ENCODE assay signal across 11 mouse cellular contexts in the genomic region with DNA sequence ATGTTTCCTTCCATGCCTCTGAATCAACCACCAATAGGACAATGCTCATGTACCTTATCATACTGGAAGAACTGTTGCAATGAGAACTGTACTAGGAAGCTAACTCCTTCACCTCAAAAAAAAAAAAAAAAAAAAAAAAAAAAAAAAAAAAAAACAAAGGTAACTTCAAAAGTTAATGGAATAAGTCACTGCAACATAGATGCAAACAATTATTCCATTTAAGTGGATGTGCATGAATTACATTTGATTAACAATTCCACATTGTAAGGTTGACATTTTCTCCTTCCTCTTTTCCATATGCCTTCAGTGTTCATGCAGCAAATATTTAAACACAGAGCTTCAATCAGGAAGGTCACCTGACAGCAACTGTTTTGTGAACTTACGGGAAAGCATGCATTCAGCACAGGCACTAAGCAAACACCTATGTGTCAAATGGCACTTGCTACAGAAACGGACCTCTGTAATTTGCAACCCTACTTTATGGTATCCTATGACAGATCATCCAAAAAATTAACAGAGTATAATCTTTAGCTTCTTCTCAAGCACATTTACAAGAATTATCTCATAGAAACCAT. TPM values are rescaled to one million over a fixed set of nuclear protein-coding genes. Genes with fewer than 3 reads are reported as not detected.
DNase-seq lines count a peak whose midpoint lies in the region; ATAC-seq and TF ChIP-seq lines count a peak whose summit lies in the region.
"Had no signal": no experiment of that assay in that cellular context is flagged by ENCODE, and none has a peak within 500 bp of the region (broad histone marks: within the 10 kb centered on the region; RNA-seq: fewer than 3 reads in every experiment).

No protein-coding gene starts in this region.

- H3K9ac ChIP-seq in lung, embryonic 14.5 days = no peak overlapping the region
- H3K9ac ChIP-seq in midbrain, embryonic 16.5 days (ENCODE audit: low read depth, low read length) = no peak overlapping the region
- H3K9ac ChIP-seq: forebrain, embryonic 15.5 days had no signal

- 39% methylated on average over 2 of the region's 2 CpGs for WGBS in heart, embryonic 10.5 days
- 31% methylated on average over 2 of the region's 2 CpGs for WGBS in lung, embryonic 14.5 days
- 42% methylated on average over 2 of the region's 2 CpGs for WGBS in midbrain, embryonic 16.5 days

- H3K9me3 ChIP-seq in heart, embryonic 10.5 days = no peaks in the 10 kb centered on the region
- no peaks in the 10 kb centered on the region for H3K9me3 ChIP-seq in lung, embryonic 14.5 days (ENCODE audit: low read depth, low read length)
- H3K9me3 ChIP-seq in midbrain, embryonic 16.5 days (replicated peaks; ENCODE audit: control insufficient read depth, low read length, poor library complexity, severe bottlenecking) = no peaks in the 10 kb centered on the region
- H3K9me3 ChIP-seq: forebrain, embryonic 15.5 days had no signal

- peak overlapping the region; percentile 100; the same call in 1 of the 2 replicates for H3K27ac ChIP-seq in heart, embryonic 10.5 days
- no peak overlapping the region for H3K27ac ChIP-seq in lung, embryonic 14.5 days (ENCODE audit: low read depth)
- no peak overlapping the region for H3K27ac ChIP-seq in cortical plate, adult 2 months (ENCODE audit: insufficient read depth, low read length)
- H3K27ac ChIP-seq in midbrain, embryonic 16.5 days (ENCODE audit: low read length) = no peak overlapping the region
- H3K27ac ChIP-seq: forebrain, embryonic 15.5 days had no signal

- no peak for TF ChIP-seq CTCF in lung, embryonic 14.5 days (IDR thresholded peaks at IDR 0.05; ENCODE audit: low read depth)
- TF ChIP-seq CTCF in cortical plate, adult 2 months (IDR thresholded peaks at IDR 0.05; ENCODE audit: extremely low read depth, insufficient read depth, low read length) = no peak

- H3K4me3 ChIP-seq in heart, embryonic 10.5 days = peak overlapping the region; percentile 97
- H3K4me3 ChIP-seq in lung, embryonic 14.5 days (ENCODE audit: low read depth, low read length) = no peak overlapping the region
- H3K4me3 ChIP-seq in cortical plate, adult 2 months (ENCODE audit: insufficient read depth, low read length) = peak overlapping the region; percentile 27; the same call in 1 of the 2 replicates
- no peak overlapping the region; the same call in 1 of the 2 replicates for H3K4me3 ChIP-seq in midbrain, embryonic 16.5 days (ENCODE audit: low read depth, low read length)
- H3K4me3 ChIP-seq: forebrain, embryonic 15.5 days had no signal

- no peak for TF ChIP-seq POLR2A in cortical plate, adult 2 months (IDR thresholded peaks at IDR 0.05; ENCODE audit: extremely low read depth, insufficient read depth, low read length)

- H3K36me3 ChIP-seq in heart, embryonic 10.5 days = no peaks in the 10 kb centered on the region
- no peaks in the 10 kb centered on the region for H3K36me3 ChIP-seq in lung, embryonic 14.5 days (ENCODE audit: insufficient read depth)
- H3K36me3 ChIP-seq in midbrain, embryonic 16.5 days (ENCODE audit: control insufficient read depth, insufficient read depth, low read length) = no peaks in the 10 kb centered on the region
- H3K36me3 ChIP-seq: forebrain, embryonic 15.5 days had no signal

- no peak for ATAC-seq in lung, embryonic 14.5 days (ENCODE audit: insufficient read depth)
- ATAC-seq in midbrain, embryonic 16.5 days = no peak
- ATAC-seq: forebrain, embryonic 15.5 days had no signal

- H3K27me3 ChIP-seq in heart, embryonic 10.5 days (ENCODE audit: insufficient read depth, poor library complexity, severe bottlenecking) = no peaks in the 10 kb centered on the region
- no peaks in the 10 kb centered on the region for H3K27me3 ChIP-seq in lung, embryonic 14.5 days (ENCODE audit: insufficient read depth, low read length)
- H3K27me3 ChIP-seq in midbrain, embryonic 16.5 days (ENCODE audit: control insufficient read depth, insufficient read depth, low read depth, low read length) = no peaks in the 10 kb centered on the region
- H3K27me3 ChIP-seq: forebrain, embryonic 15.5 days had no signal

- DNase-seq in heart, embryonic 10.5 days (ENCODE audit: low spot score) = no peak
- no peak for DNase-seq in heart, adult 8-10 months (ENCODE audit: low spot score)
- DNase-seq in lung, embryonic 14.5 days = no peak
- DNase-seq in lung, postnatal 4 days = no peak
- no peak for DNase-seq in frontal cortex, postnatal 10 days (ENCODE audit: low spot score in 2 of 2)
- no peak for DNase-seq in layer of hippocampus, adult 11-12 months (ENCODE audit: low spot score)
- DNase-seq: adrenal gland, adult 8-10 months; kidney, postnatal 36 days had no signal

- H3K4me2 ChIP-seq in lung, embryonic 14.5 days = peak overlapping the region; percentile 43
- H3K4me2 ChIP-seq in midbrain, embryonic 16.5 days (ENCODE audit: low read length) = peak overlapping the region; percentile 31; the same call in 1 of the 2 replicates
- H3K4me2 ChIP-seq: forebrain, embryonic 15.5 days had no signal

- peaks cover 33% of the 10 kb centered on the region for H3K4me1 ChIP-seq in heart, embryonic 10.5 days
- peaks cover 9% of the 10 kb centered on the region for H3K4me1 ChIP-seq in lung, embryonic 14.5 days (ENCODE audit: insufficient read depth)
- H3K4me1 ChIP-seq in cortical plate, adult 2 months (ENCODE audit: control insufficient read depth, insufficient read depth, low read length) = peaks cover 2% of the 10 kb centered on the region; the same call in 1 of the 2 replicates
- H3K4me1 ChIP-seq in midbrain, embryonic 16.5 days (ENCODE audit: control insufficient read depth, insufficient read depth, low read length) = peaks cover 18% of the 10 kb centered on the region

RNA-seq across cellular contexts. Expression of gene Hipk3, which starts 2.9 kb away (rescaled TPM):
- 34.2 and 48.1 TPM in 2 replicates for polyA plus RNA-seq in heart, embryonic 10.5 days (2016; fragmentation: Nextera tagmentation; extraction: Ambion mirVana)
- 100 to 1,000 TPM; 217 to 250 (median 233) TPM for total RNA-seq in heart, adult 8-10 months (2022)
- 25.0 and 26.3 TPM in 2 replicates for polyA plus RNA-seq in lung, embryonic 14.5 days (2014; fragmentation: Nextera tagmentation; extraction: Ambion mirVana)
- 36.9 and 37.9 TPM in 2 replicates for polyA plus RNA-seq in cortical plate, adult 2 months (2012; rRNA removed)
- polyA plus RNA-seq in midbrain, embryonic 16.5 days (2015; fragmentation: Nextera tagmentation; extraction: Ambion mirVana) = 7.3 and 7.6 TPM in 2 replicates

Comparison
In these comparisons a context has a peak if more than half of its experiments do, and no peak if none do; other contexts are left out.
1. H3K4me3 ChIP-seq: peak in heart, embryonic 10.5 days (single experiment) and cortical plate, adult 2 months (single experiment); none in lung, embryonic 14.5 days (single experiment) and midbrain, embryonic 16.5 days (single experiment).